Mouse (Mus musculus) olfactory bulb, adult 2 months (tissue): Measurements from ENCODE around the gene Mmp25.

Source experiments
- CTCF ChIP-seq: fragments of 200-500 bp; IDR thresholded peaks from 2 replicates; pipeline ENCODE4 v1.5.1; 2012; ENCODE audit warnings: low read depth, mild to moderate bottlenecking, low read length, moderate library complexity; ENCODE audit not compliant: insufficient read depth
- POLR2A ChIP-seq: fragments of 200-500 bp; IDR thresholded peaks from 2 replicates; pipeline ENCODE4 v1.6.1; 2012; ENCODE audit warnings: mild to moderate bottlenecking, low read depth, low read length, moderate library complexity; ENCODE audit not compliant: insufficient read depth

DNA sequence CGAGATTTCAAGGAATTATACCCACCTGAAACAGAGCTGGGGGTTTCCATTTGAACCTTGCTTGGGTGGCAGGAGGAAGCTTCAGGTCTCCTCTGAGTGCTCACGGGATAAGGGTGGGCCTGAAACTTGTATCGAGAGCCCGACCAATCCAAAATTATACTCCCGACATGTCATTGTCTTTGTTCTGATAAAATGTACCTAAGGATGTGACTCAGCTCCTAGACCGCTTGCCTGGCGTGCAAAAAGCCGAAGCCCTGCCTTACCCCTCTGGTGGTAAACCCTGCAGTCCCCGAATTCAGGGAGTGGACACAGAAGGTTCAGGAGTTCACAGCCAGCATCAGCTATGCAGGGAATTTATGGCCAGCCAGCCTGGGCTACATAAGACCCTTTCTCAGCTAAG lies 35.3 kb upstream of the Mmp25 start:
- TF ChIP-seq CTCF, result no peak
- no peak for TF ChIP-seq POLR2A
